Comparison of ENCODE assay signal across 16 mouse cellular contexts in genomic region chr8:8809835-8810439, GRCm38 (mm10).
DNase-seq lines count a peak whose midpoint lies in the region; ATAC-seq and TF ChIP-seq lines count a peak whose summit lies in the region.
"Had no signal": no experiment of that assay in that cellular context is flagged by ENCODE, and none has a peak within 500 bp of the region (broad histone marks: within the 10 kb centered on the region; RNA-seq: fewer than 3 reads in every experiment).

No protein-coding gene starts in this region.

- 39% methylated on average over 9 of the region's 9 CpGs for WGBS in neural tube, embryonic 12.5 days
- WGBS in neural tube, embryonic 15.5 days, result 40% methylated on average over 9 of the region's 9 CpGs
- 42% methylated on average over 9 of the region's 9 CpGs for WGBS in hindbrain, postnatal 0 days
- 29% methylated on average over 9 of the region's 9 CpGs for WGBS in kidney, postnatal 0 days
- 41% methylated on average over 9 of the region's 9 CpGs for WGBS in neural tube, embryonic 13.5 days
- 66% methylated on average over 9 of the region's 9 CpGs for WGBS in forebrain, embryonic 11.5 days

- no peak for TF ChIP-seq CTCF in hindbrain, postnatal 0 days (IDR thresholded peaks at IDR 0.05; ENCODE audit: low read depth)
- TF ChIP-seq CTCF in kidney, postnatal 0 days (IDR thresholded peaks at IDR 0.05; ENCODE audit: low read depth), result no peak

- DNase-seq in hindbrain, postnatal 0 days (ENCODE audit: low spot score), result no peak
- DNase-seq in kidney, postnatal 0 days (ENCODE audit: low spot score), result peak; percentile 80
- no peak for DNase-seq in forebrain, embryonic 11.5 days (ENCODE audit: low spot score)
- no peak for DNase-seq in right cerebral cortex, postnatal 10 days (ENCODE audit: low spot score in 2 of 2)
- DNase-seq: adrenal gland, adult 8-10 months; cerebellum, adult 9-10 months; heart, adult 18-20 months; heart, postnatal 4 days had no signal

- peak; percentile 48; the same call in 1 of the 2 replicates for ATAC-seq in neural tube, embryonic 12.5 days (ENCODE audit: low FRiP score, low read depth)
- ATAC-seq in neural tube, embryonic 15.5 days (ENCODE audit: low FRiP score), result no peak
- 0 out of 2 replicates have a peak, but pooled peaks have one; percentile 35 for ATAC-seq in hindbrain, postnatal 0 days
- ATAC-seq in kidney, postnatal 0 days (replicated peaks; ENCODE audit: low FRiP score, low read depth), result peak; percentile 78
- peak; percentile 44; the same call in 1 of the 2 replicates for ATAC-seq in neural tube, embryonic 13.5 days (ENCODE audit: low read depth)
- ATAC-seq in forebrain, embryonic 11.5 days (replicated peaks; ENCODE audit: low FRiP score), result no peak
- no peak for ATAC-seq in CD4-positive, CD25-positive, alpha-beta regulatory T cell, adult 4 months
- ATAC-seq: intestine, embryonic 15.5 days had no signal

- H3K9me3 ChIP-seq in neural tube, embryonic 12.5 days, result no peaks in the 10 kb centered on the region
- H3K9me3 ChIP-seq in neural tube, embryonic 15.5 days (replicated peaks), result no peaks in the 10 kb centered on the region
- no peaks in the 10 kb centered on the region for H3K9me3 ChIP-seq in hindbrain, postnatal 0 days (ENCODE audit: low read length)
- no peaks in the 10 kb centered on the region for H3K9me3 ChIP-seq in kidney, postnatal 0 days (replicated peaks; ENCODE audit: low read length)
- H3K9me3 ChIP-seq in neural tube, embryonic 13.5 days, result no peaks in the 10 kb centered on the region
- no peaks in the 10 kb centered on the region for H3K9me3 ChIP-seq in forebrain, embryonic 11.5 days (ENCODE audit: control insufficient read depth, low read length)
- H3K9me3 ChIP-seq: heart, embryonic 13.5 days; intestine, embryonic 15.5 days; limb, embryonic 15.5 days had no signal

- H3K4me1 ChIP-seq in neural tube, embryonic 12.5 days, result no peaks in the 10 kb centered on the region; the same call in 1 of the 2 replicates
- 0 out of 2 replicates have a peak, but pooled peaks cover 3% of the 10 kb centered on the region for H3K4me1 ChIP-seq in neural tube, embryonic 15.5 days
- H3K4me1 ChIP-seq in hindbrain, postnatal 0 days (ENCODE audit: insufficient read depth, low read length), result no peaks in the 10 kb centered on the region
- H3K4me1 ChIP-seq in kidney, postnatal 0 days (replicated peaks; ENCODE audit: insufficient read depth, low read length), result no peaks in the 10 kb centered on the region; the same call in 1 of the 2 replicates
- peaks cover 4% of the 10 kb centered on the region for H3K4me1 ChIP-seq in neural tube, embryonic 13.5 days (replicated peaks)
- no peaks in the 10 kb centered on the region for H3K4me1 ChIP-seq in forebrain, embryonic 11.5 days (replicated peaks; ENCODE audit: control insufficient read depth, insufficient read depth, low read length)
- H3K4me1 ChIP-seq: heart, embryonic 13.5 days; intestine, embryonic 15.5 days; megakaryocyte, embryonic 14.5 days had no signal

- no peak overlapping the region for H3K4me2 ChIP-seq in neural tube, embryonic 12.5 days (replicated peaks)
- H3K4me2 ChIP-seq in neural tube, embryonic 15.5 days, result no peak overlapping the region
- no peak overlapping the region for H3K4me2 ChIP-seq in hindbrain, postnatal 0 days (ENCODE audit: low read depth, low read length)
- H3K4me2 ChIP-seq in kidney, postnatal 0 days (ENCODE audit: low read length), result no peak overlapping the region
- H3K4me2 ChIP-seq in neural tube, embryonic 13.5 days, result no peak overlapping the region
- H3K4me2 ChIP-seq in forebrain, embryonic 11.5 days (ENCODE audit: low read depth, low read length, severe bottlenecking), result no peak overlapping the region
- H3K4me2 ChIP-seq: heart, embryonic 13.5 days; intestine, embryonic 15.5 days; limb, embryonic 15.5 days had no signal

- H3K27me3 ChIP-seq in neural tube, embryonic 12.5 days (replicated peaks), result no peaks in the 10 kb centered on the region
- no peaks in the 10 kb centered on the region; the same call in 1 of the 2 replicates for H3K27me3 ChIP-seq in neural tube, embryonic 15.5 days (replicated peaks)
- H3K27me3 ChIP-seq in hindbrain, postnatal 0 days (ENCODE audit: insufficient read depth, low read length), result no peaks in the 10 kb centered on the region
- no peaks in the 10 kb centered on the region for H3K27me3 ChIP-seq in kidney, postnatal 0 days (ENCODE audit: insufficient read depth, low read length)
- H3K27me3 ChIP-seq in neural tube, embryonic 13.5 days, result no peaks in the 10 kb centered on the region
- H3K27me3 ChIP-seq in forebrain, embryonic 11.5 days (ENCODE audit: control insufficient read depth, insufficient read depth, low read length), result no peaks in the 10 kb centered on the region
- H3K27me3 ChIP-seq: heart, embryonic 13.5 days; intestine, embryonic 15.5 days; limb, embryonic 15.5 days; megakaryocyte, embryonic 14.5 days had no signal

- no peaks in the 10 kb centered on the region for H3K36me3 ChIP-seq in neural tube, embryonic 12.5 days
- no peaks in the 10 kb centered on the region for H3K36me3 ChIP-seq in neural tube, embryonic 15.5 days
- no peaks in the 10 kb centered on the region for H3K36me3 ChIP-seq in hindbrain, postnatal 0 days (ENCODE audit: insufficient read depth, low read length)
- no peaks in the 10 kb centered on the region for H3K36me3 ChIP-seq in kidney, postnatal 0 days (ENCODE audit: insufficient read depth, low read length)
- H3K36me3 ChIP-seq in neural tube, embryonic 13.5 days, result no peaks in the 10 kb centered on the region
- no peaks in the 10 kb centered on the region for H3K36me3 ChIP-seq in forebrain, embryonic 11.5 days (ENCODE audit: control insufficient read depth, insufficient read depth, low read length)
- H3K36me3 ChIP-seq: heart, embryonic 13.5 days; intestine, embryonic 15.5 days; limb, embryonic 15.5 days had no signal

- no peak overlapping the region for H3K9ac ChIP-seq in neural tube, embryonic 12.5 days
- no peak overlapping the region for H3K9ac ChIP-seq in neural tube, embryonic 15.5 days (replicated peaks)
- no peak overlapping the region for H3K9ac ChIP-seq in hindbrain, postnatal 0 days (replicated peaks; ENCODE audit: low read length)
- H3K9ac ChIP-seq in kidney, postnatal 0 days (ENCODE audit: low read depth, low read length), result no peak overlapping the region
- no peak overlapping the region for H3K9ac ChIP-seq in neural tube, embryonic 13.5 days
- no peak overlapping the region for H3K9ac ChIP-seq in forebrain, embryonic 11.5 days (ENCODE audit: low read length)
- H3K9ac ChIP-seq: heart, embryonic 13.5 days; intestine, embryonic 15.5 days; limb, embryonic 15.5 days had no signal

- no peak overlapping the region for H3K27ac ChIP-seq in neural tube, embryonic 12.5 days
- H3K27ac ChIP-seq in neural tube, embryonic 15.5 days (replicated peaks), result no peak overlapping the region
- no peak overlapping the region for H3K27ac ChIP-seq in hindbrain, postnatal 0 days
- peak overlapping the region; percentile 13; the same call in 1 of the 2 replicates for H3K27ac ChIP-seq in kidney, postnatal 0 days
- H3K27ac ChIP-seq in neural tube, embryonic 13.5 days (replicated peaks), result no peak overlapping the region
- no peak overlapping the region for H3K27ac ChIP-seq in forebrain, embryonic 11.5 days (ENCODE audit: low read depth, low read length)
- H3K27ac ChIP-seq: heart, embryonic 13.5 days; intestine, embryonic 15.5 days; limb, embryonic 15.5 days had no signal

- H3K4me3 ChIP-seq in neural tube, embryonic 12.5 days, result no peak overlapping the region
- H3K4me3 ChIP-seq in neural tube, embryonic 15.5 days (replicated peaks), result no peak overlapping the region
- H3K4me3 ChIP-seq in hindbrain, postnatal 0 days (ENCODE audit: low read length), result no peak overlapping the region
- no peak overlapping the region for H3K4me3 ChIP-seq in kidney, postnatal 0 days (replicated peaks; ENCODE audit: low read depth, low read length)
- no peak overlapping the region for H3K4me3 ChIP-seq in neural tube, embryonic 13.5 days
- no peak overlapping the region for H3K4me3 ChIP-seq in forebrain, embryonic 11.5 days (ENCODE audit: low read depth, low read length)
- H3K4me3 ChIP-seq: heart, embryonic 13.5 days; intestine, embryonic 15.5 days; limb, embryonic 15.5 days; megakaryocyte, embryonic 14.5 days had no signal

Comparison
In these comparisons a context has a peak if more than half of its experiments do, and no peak if none do; other contexts are left out.
1. ATAC-seq: peak in neural tube, embryonic 12.5 days (single experiment), hindbrain, postnatal 0 days (single experiment), kidney, postnatal 0 days (single experiment) and neural tube, embryonic 13.5 days (single experiment); none in neural tube, embryonic 15.5 days (single experiment), forebrain, embryonic 11.5 days (single experiment) and CD4-positive, CD25-positive, alpha-beta regulatory T cell, adult 4 months (single experiment).